Comparison of ENCODE assay signal across 8 mouse cellular contexts in the genomic region with DNA sequence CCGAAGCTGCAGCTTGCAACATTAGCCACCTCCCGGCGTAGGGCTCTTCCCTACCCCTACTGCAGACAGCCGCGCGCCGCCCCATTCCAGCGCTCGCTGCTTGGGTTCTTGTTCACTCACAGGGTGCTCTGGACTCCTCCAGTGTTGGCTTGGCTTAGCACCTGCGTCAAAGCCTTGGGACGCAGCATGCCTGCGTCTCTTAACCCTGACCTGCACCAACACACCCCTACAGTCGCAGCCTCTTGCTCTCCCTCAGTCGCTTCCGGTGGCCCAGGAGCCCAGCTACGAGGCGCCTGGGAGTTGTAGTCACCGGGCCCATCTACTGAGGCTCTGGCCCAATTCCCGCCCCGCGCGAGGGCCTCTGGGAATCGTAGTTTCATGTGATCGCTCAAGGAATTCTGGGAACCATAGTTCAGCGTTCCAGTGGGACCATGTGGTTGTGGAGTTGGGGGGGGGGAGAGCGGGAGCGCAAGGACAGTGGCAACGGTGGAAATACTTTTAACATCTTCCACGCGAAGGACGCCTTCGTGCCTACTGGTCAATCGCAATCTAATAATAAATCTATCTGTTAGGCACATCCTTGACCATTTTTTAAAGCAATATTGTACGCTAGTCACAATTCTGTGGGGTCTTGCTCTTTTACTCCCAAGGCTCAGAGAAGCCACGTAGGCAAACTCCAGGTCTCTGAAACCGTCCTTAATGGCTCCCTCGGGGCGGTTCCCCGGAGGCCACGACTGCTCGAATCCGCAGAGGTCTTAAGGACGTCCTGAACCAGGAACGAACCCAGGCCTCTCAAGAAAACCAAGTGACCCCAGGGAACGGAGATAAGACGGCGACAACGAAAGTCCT. TPM values are rescaled to one million over a fixed set of nuclear protein-coding genes. Genes with fewer than 3 reads are reported as not detected.
DNase-seq lines count a peak whose midpoint lies in the region; ATAC-seq lines count a peak whose summit lies in the region.

A gene (minus strand): TSS at position 399 of the 849 bp plus-strand sequence.

- peak within 1 kb of the TSS; percentile 86 for H3K4me3 ChIP-seq in brown adipose tissue, adult 24 weeks (ENCODE audit: insufficient read depth, low read depth, low read length)
- peak within 1 kb of the TSS; percentile 83 for H3K4me3 ChIP-seq in heart, embryonic 13.5 days
- H3K4me3 ChIP-seq in liver, embryonic 12.5 days, result peak within 1 kb of the TSS; percentile 84
- peak within 1 kb of the TSS; percentile 85 for H3K4me3 ChIP-seq in stomach, embryonic 15.5 days (replicated peaks)

- H3K9me3 ChIP-seq in heart, embryonic 13.5 days, result no peaks in the 10 kb centered on the region
- no peaks in the 10 kb centered on the region for H3K9me3 ChIP-seq in liver, embryonic 12.5 days (replicated peaks)
- no peaks in the 10 kb centered on the region for H3K9me3 ChIP-seq in stomach, embryonic 15.5 days

- H3K4me1 ChIP-seq in brown adipose tissue, adult 24 weeks (ENCODE audit: control insufficient read depth, insufficient read depth, insufficient read length, low read length), result 0 out of 2 replicates have a peak, but pooled peaks cover 3% of the 10 kb centered on the region
- peaks cover 30% of the 10 kb centered on the region for H3K4me1 ChIP-seq in heart, embryonic 13.5 days
- peaks cover 42% of the 10 kb centered on the region for H3K4me1 ChIP-seq in liver, embryonic 12.5 days
- peaks cover 24% of the 10 kb centered on the region for H3K4me1 ChIP-seq in stomach, embryonic 15.5 days

- peak; percentile 93 for DNase-seq in CD4-positive, CD25-positive, alpha-beta regulatory T cell, adult 2 months (ENCODE audit: low read depth, low spot score)
- DNase-seq in fat pad, adult 2 months (ENCODE audit: extremely low read depth, low read depth, low spot score), result peak; percentile 80
- peak; percentile 99 for DNase-seq in kidney, postnatal 10 days
- peak; percentile 84 to 88 for DNase-seq in natural killer cell, adult 2 months (ENCODE audit: low spot score in 2 of 2)

- H3K4me2 ChIP-seq in heart, embryonic 13.5 days, result peak within 1 kb of the TSS; percentile 85
- peak within 1 kb of the TSS; percentile 99 for H3K4me2 ChIP-seq in liver, embryonic 12.5 days
- peak within 1 kb of the TSS; percentile 75 for H3K4me2 ChIP-seq in stomach, embryonic 15.5 days

- WGBS in heart, embryonic 13.5 days, result under 1% methylated on average over 48 of the region's 48 CpGs
- 2% methylated on average over 48 of the region's 48 CpGs for WGBS in liver, embryonic 12.5 days (ENCODE audit: insufficient replicate concordance)
- under 1% methylated on average over 48 of the region's 48 CpGs for WGBS in stomach, embryonic 15.5 days

- H3K36me3 ChIP-seq in heart, embryonic 13.5 days, result peaks cover 32% of the 10 kb centered on the region
- peaks cover 28% of the 10 kb centered on the region for H3K36me3 ChIP-seq in liver, embryonic 12.5 days
- H3K36me3 ChIP-seq in stomach, embryonic 15.5 days, result peaks cover 15% of the 10 kb centered on the region; the same call in 1 of the 2 replicates

- ATAC-seq in heart, embryonic 13.5 days (ENCODE audit: extremely low read depth, insufficient number of reproducible peaks, low FRiP score, low TSS enrichment), result peak; percentile 81
- ATAC-seq in liver, embryonic 12.5 days, result peak; percentile 90
- peak; percentile 91 for ATAC-seq in stomach, embryonic 15.5 days (ENCODE audit: insufficient read depth, low FRiP score, low read depth)

- H3K27ac ChIP-seq in brown adipose tissue, adult 24 weeks (replicated peaks; ENCODE audit: low read depth, low read length), result peak within 1 kb of the TSS; percentile 94
- H3K27ac ChIP-seq in heart, embryonic 13.5 days (replicated peaks), result peak within 1 kb of the TSS; percentile 97
- peak within 1 kb of the TSS; percentile 93 for H3K27ac ChIP-seq in liver, embryonic 12.5 days
- H3K27ac ChIP-seq in stomach, embryonic 15.5 days, result peak within 1 kb of the TSS; percentile 98

- no peaks in the 10 kb centered on the region for H3K27me3 ChIP-seq in heart, embryonic 13.5 days (replicated peaks)
- H3K27me3 ChIP-seq in liver, embryonic 12.5 days (replicated peaks), result no peaks in the 10 kb centered on the region
- no peaks in the 10 kb centered on the region for H3K27me3 ChIP-seq in stomach, embryonic 15.5 days (replicated peaks)

- H3K9ac ChIP-seq in heart, embryonic 13.5 days, result peak within 1 kb of the TSS; percentile 97
- H3K9ac ChIP-seq in liver, embryonic 12.5 days, result peak within 1 kb of the TSS; percentile 94
- H3K9ac ChIP-seq in stomach, embryonic 15.5 days, result peak within 1 kb of the TSS; percentile 88

RNA-seq across cellular contexts. Expression of the gene that starts here (rescaled TPM):
- 209 and 224 TPM in 2 replicates for polyA plus RNA-seq in brown adipose tissue, adult 24 weeks (2012; ENCODE audit: insufficient read depth, insufficient read length, missing spikeins)
- 131 and 150 TPM in 2 replicates for polyA plus RNA-seq in heart, embryonic 13.5 days (2015; fragmentation: Nextera tagmentation; extraction: Ambion mirVana)
- polyA plus RNA-seq in liver, embryonic 12.5 days (2016; fragmentation: Nextera tagmentation; extraction: Ambion mirVana), result 101 and 102 TPM in 2 replicates
- 193 and 198 TPM in 2 replicates for polyA plus RNA-seq in stomach, embryonic 15.5 days (2015; fragmentation: Nextera tagmentation; extraction: Ambion mirVana)

Comparison
In these comparisons a context has a peak if more than half of its experiments do, and no peak if none do; other contexts are left out.
1. Peak in every context shown above with its lines: DNase-seq, ATAC-seq, H3K4me3 ChIP-seq and H3K27ac ChIP-seq.